Mouse (Mus musculus) spleen, embryonic (tissue): Measurements from ENCODE around the gene Evc2.

Source experiments
- CTCF ChIA-PET: fragments of 350-600 bp; sonication (Branson Sonifier 250); formaldehyde crosslinking; loops from one replicate; lab custom pipeline; 2022; lab: Charles Lee

Gene Evc2

GRCm38 (mm10) chr5:37338288-37338687 lies at the start of gene Evc2:
Gene Evc2 (plus strand): TSS chr5:37338499.
- CTCF ChIA-PET: no interaction called here

- CTCF ChIA-PET: no interaction called here
These were observed 49.1 kb upstream of the Evc2 start for GRCm38 (mm10) chr5:37289236-37289635.

- CTCF ChIA-PET: no interaction called here
These were observed 47.3 kb upstream of the Evc2 start for GRCm38 (mm10) chr5:37290983-37291382.

DNA sequence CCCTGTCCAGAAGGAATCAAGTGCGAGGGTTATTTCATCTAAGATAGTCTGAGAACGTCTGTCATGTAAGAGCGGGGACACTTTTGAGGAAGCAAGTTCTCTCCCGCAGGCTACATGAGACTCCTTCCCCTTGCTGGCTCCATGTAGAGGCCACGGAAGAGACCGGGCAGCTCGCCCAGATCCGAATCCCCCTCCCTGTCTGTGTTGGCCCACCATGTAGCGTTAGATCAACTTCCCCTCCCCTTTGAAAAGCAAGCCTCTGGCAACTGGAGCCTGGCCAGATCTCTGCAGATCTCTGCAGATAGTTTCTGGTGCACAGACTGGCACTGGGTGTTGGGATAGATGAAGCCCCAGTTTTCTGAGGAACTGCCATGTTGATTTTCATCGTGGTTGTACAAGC lies 41.6 kb upstream of the Evc2 start:
- CTCF ChIA-PET: no interaction called here

GRCm38 (mm10) chr5:37298370-37298769 lies 39.9 kb upstream of the Evc2 start:
- CTCF ChIA-PET: no interaction called here

DNA sequence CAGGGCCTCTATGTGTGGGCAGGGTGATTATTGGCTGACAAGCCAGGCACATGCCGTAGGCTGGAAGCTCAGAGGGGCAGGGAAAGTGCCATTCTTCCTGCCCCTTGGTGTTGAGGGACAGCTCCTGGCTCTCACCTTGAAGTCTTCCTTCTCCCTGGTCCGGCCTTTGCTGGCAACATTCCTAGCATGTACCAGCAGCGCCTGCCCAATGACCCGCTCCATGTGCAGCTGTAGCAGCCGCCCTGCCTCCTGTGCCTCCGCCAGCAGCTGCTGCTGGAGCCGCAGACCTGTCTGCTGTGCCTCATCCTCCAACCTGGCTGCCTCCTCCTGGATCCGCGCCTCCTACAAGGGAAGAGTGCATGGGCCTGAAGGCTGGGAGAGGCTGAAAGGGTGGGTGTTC lies 28.3 kb upstream of the Evc2 start:
- CTCF ChIA-PET: no interaction called here

DNA sequence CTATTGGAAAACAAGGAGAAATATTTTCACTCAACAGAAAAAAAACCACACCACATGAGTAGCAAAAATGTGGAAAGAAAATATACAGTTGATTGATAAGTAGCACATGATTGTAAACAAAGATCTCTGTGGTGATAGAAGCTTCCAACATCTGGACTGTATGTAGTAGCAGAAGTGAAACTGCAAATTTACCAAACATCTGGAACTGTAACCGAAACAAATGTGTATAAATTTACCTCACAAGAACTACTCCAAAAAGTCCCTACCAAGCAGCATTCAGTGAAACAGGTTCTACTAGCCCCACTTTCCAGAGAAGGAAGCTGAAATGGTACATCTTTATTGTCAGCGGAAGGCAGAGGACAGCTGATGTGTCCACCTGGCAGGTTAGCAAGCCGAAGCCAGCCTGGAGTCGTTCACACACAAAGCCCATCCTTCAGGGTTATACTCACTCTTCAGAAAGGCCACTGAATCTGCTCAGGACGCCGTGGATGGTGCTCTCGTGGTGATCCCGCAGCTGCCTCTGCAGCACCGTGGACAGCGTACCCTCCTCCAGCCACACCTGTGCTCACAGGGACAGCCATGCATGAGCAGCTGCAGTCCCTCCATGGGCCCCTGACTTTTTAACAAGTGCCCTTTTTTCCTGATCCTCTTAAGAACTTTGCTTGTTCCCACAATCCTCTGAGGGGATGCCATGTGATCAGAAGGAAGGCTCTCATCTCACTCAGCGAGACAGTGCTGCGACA lies 25.1 kb upstream of the Evc2 start:
- CTCF ChIA-PET: no interaction called here

GRCm38 (mm10) chr5:37318715-37319114 lies 19.6 kb upstream of the Evc2 start:
- CTCF ChIA-PET: no interaction called here

DNA sequence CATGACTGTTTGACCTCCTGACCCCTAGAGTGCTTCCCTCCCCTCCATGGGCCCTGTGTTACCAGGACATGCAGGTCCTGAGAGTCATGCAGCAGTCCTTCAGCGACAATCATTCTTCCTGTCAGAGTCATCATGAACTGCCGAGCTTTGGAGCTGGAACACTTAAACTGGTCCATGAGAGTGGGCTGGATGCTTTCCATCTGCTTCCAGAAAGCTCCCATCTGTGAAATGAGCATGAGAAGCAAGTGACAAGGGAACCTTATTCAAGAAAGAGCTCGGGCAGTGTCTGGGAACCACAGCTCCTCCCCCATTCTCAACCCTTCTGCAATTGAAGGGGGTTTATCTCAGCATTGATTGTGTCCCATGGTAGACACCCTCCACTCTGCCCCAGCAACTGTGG lies 18.1 kb upstream of the Evc2 start:
- CTCF ChIA-PET: no interaction called here

DNA sequence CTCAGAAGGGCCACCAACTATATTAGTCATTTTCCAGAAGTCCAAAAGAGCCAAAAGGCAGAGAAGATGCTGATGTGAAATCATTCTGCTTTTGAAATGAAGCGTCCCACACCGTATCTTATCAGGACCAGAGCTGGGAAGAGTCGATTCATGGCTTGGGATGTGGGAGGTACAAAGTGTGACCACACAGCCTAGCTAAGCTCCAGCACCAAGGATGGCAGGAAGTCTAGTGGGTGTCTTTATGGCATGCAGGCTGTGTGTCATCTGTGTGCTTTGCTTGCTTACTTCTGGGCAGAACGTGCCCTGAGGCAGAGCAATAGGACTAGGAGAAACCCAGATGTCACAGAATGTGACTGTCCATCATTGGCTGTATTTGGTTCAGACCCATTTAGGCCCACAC lies 17.5 kb upstream of the Evc2 start:
- CTCF ChIA-PET: no interaction called here

DNA sequence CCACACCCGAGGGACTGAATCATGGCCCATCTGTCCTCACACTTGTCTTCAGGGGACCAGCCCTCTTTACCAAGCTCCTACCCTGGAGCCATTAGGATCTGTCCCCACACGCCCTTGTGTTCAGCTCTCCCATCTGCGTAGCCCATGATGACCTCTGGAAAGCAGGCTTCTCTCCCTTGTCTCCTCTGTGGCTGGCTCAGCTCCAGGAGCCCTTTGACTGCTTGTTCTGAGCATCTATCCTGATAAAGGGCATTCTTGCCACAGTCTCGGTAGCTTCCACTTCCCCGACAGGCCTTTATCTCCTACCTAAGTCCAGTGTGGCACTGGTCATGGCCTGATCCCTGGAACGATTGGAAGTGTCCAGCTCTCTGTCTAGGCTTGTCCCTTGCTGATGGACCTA lies 11.6 kb upstream of the Evc2 start:
- CTCF ChIA-PET: no interaction called here

- CTCF ChIA-PET: no interaction called here
These were observed 7.7 kb upstream of the Evc2 start for GRCm38 (mm10) chr5:37330449-37331132.

DNA sequence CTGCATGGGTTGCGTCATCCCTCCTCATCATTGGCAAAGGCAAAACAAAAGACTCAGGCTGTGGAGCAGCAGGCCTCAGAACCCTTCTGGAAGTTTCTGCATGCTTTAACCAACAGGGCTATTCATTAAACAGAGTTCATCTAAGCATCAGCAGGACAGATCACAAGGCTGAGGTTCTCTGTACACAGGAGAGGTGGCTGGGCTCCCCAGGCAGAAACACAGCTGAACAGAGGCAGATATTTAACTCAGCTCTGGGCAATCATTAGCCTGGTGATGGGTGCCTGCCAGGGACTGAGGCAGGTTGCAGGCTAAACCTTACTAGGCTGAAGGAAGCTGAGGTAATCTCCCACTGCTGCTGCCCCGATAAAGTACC lies 7.2 kb upstream of the Evc2 start:
- CTCF ChIA-PET: no interaction called here

- CTCF ChIA-PET: no interaction called here
These were observed 6.2 kb upstream of the Evc2 start for GRCm38 (mm10) chr5:37332066-37332465.

GRCm38 (mm10) chr5:37335061-37335460 lies 3.2 kb upstream of the Evc2 start:
- CTCF ChIA-PET: no interaction called here

DNA sequence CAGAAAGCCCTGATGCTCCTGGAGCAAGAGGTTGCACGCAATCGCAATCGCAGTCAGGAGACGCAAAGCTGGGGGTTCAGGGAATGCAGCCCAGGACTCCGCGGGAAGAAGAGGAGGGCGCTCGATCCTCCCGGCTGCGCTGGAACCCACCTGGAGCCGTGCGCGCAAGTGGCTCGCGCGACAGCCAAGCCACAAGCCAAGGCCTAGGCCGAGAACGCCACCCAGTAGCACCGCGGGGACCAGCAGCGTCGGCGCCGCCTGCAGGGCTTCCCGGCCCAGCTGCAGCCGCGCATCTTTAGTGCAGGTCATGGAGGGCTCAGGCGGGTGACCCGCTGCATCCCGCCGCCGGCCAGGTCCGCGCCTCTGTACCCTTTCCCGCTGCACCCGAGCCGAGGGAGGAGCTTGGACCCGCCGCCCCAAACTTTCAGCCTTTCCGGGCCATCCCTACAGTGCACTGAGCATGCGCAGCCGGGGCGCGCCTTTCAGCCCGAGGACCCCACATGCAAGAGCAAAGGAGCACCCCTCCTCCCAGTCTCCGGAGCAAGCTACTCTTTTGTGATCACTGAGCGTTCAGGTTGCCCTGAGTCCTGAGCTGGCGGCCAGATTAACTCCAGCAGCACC lies 1.7 kb upstream of the Evc2 start, which contains the start of gene Evc:
Evc (minus strand) TSS at position 410 of the 621 bp plus-strand sequence.
- CTCF ChIA-PET: no interaction called here

- CTCF ChIA-PET: no interaction called here
These were observed 603 bp upstream of the Evc2 start for GRCm38 (mm10) chr5:37337696-37338095.

- CTCF ChIA-PET: no interaction called here
These were observed 5.7 kb downstream of the Evc2 start for GRCm38 (mm10) chr5:37343962-37344361.

DNA sequence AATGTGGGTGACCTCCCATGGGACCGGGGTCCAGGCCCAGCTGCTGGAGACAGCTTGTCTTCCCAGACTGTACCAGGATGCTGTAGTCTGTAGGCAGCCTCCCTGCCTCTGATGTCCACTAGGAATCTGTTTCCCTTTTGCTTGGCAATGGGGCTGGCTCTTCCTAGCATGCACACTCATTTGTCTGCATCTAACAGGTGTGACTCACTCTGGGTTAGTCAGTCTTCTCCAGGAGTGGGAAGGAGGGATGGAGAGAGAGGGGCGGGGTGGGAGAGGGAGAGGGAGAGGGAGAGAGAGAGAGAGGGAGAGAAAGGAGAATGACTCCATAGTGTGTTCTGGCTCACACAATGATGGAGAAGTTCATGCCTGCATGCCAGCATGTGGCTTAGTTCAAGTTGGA lies 13.5 kb downstream of the Evc2 start:
- CTCF ChIA-PET: no interaction called here

DNA sequence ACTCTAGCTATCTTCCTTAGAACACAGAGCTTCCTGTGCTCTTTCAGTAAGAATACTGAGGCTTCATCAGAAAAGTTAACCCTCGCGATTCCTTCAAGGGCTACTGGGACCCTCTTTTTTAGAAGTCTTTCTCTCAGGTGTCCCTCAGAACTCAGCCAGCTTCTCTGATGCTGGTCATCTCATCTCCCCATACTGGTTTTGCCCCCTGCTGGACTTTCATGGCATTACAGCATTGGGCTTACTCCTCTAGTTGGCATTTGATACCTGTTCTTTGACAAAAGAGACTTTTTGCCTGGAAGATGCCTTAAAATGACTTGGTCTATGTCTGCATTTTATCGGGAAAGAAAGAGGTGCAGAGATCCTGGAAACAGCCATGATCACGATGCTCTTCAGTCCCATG lies 16.1 kb downstream of the Evc2 start:
- CTCF ChIA-PET: no interaction called here

- CTCF ChIA-PET: no interaction called here
These were observed 17.7 kb downstream of the Evc2 start for GRCm38 (mm10) chr5:37356027-37356426.

GRCm38 (mm10) chr5:37362618-37363017 lies 24.3 kb downstream of the Evc2 start:
- CTCF ChIA-PET: interaction anchor here (0.7 kb wide), 1 partner anchor 696 kb away, joined by 4 read pairs; no protein-coding TSS in a partner anchor

- CTCF ChIA-PET: interaction anchor here (0.7 kb wide), 1 partner anchor 695 kb away, joined by 4 read pairs; no protein-coding TSS in a partner anchor
These were observed 25.0 kb downstream of the Evc2 start for GRCm38 (mm10) chr5:37363284-37363683.
